ENCODE assay signal across 15 mouse cellular contexts in genomic region chr7:84115385-84115784, GRCm38 (mm10). TPM values are rescaled to one million over a fixed set of nuclear protein-coding genes. Genes with fewer than 3 reads are reported as not detected.
DNase-seq lines count a peak whose midpoint lies in the region; TF ChIP-seq lines count a peak whose summit lies in the region.
"Had no signal": no experiment of that assay in that cellular context is flagged by ENCODE, and none has a peak within 500 bp of the region (broad histone marks: within the 10 kb centered on the region; RNA-seq: fewer than 3 reads in every experiment).

No protein-coding gene starts in this region.

- H3K4me1 ChIP-seq in cortical plate, adult 2 months (ENCODE audit: control insufficient read depth, insufficient read depth, low read length): peaks cover 5% of the 10 kb centered on the region; the same call in 1 of the 2 replicates

- no peak for TF ChIP-seq POLR2A in cortical plate, adult 2 months (IDR thresholded peaks at IDR 0.05; ENCODE audit: extremely low read depth, insufficient read depth, low read length)

- H3K4me3 ChIP-seq in left cerebral cortex, adult 2 months: no peak overlapping the region
- no peak overlapping the region for H3K4me3 ChIP-seq in cortical plate, adult 2 months (ENCODE audit: insufficient read depth, low read length)
- H3K4me3 ChIP-seq: forebrain, embryonic 10.5 days; heart, embryonic 12.5 days; megakaryocyte, embryonic 14.5 days had no signal

- peak; percentile 31 for TF ChIP-seq CTCF in left cerebral cortex, adult 2 months (IDR thresholded peaks at IDR 0.05)
- TF ChIP-seq CTCF in cortical plate, adult 2 months (IDR thresholded peaks at IDR 0.05; ENCODE audit: extremely low read depth, insufficient read depth, low read length): peak; percentile 24; the same call in 1 of the 2 replicates

- H3K27ac ChIP-seq in left cerebral cortex, adult 2 months: no peak overlapping the region
- no peak overlapping the region for H3K27ac ChIP-seq in cortical plate, adult 2 months (ENCODE audit: insufficient read depth, low read length)
- H3K27ac ChIP-seq: forebrain, embryonic 10.5 days had no signal

- intact Hi-C loops in left cerebral cortex, adult 2 months (cut with DNase I): no loop called here

- peak; percentile 39 to 47 for DNase-seq in cerebellum, postnatal 10 days
- DNase-seq in cerebellum, adult 18-20 months: no peak
- DNase-seq in left cerebral cortex, adult 2 months (ENCODE audit: extremely low spot score in 1 of 2, low spot score in 2 of 2): no peak
- no peak for DNase-seq in left cerebral cortex, adult 11 months (ENCODE audit: low spot score)
- DNase-seq in thymus, postnatal 0 days (ENCODE audit: low spot score): peak; percentile 79
- DNase-seq in embryo, embryonic 9.5 days (ENCODE audit: extremely low spot score): no peak
- DNase-seq in embryo, embryonic 11 days: no peak
- DNase-seq: cerebellum, adult 11-12 months; kidney, adult 11 months; spleen, adult 18-20 months had no signal

RNA-seq across cellular contexts. Expression of gene Cemip, which starts 29.1 kb away (rescaled TPM):
- total RNA-seq in left cerebral cortex, adult 2 months (2021): 10 to 100 TPM; 16.3 to 16.9 TPM
- 5.8 and 6.4 TPM in 2 replicates for polyA plus RNA-seq in cortical plate, adult 2 months (2012; rRNA removed)
- 0.03 TPM in 1 of 2 replicates, not detected in the other for polyA plus RNA-seq in thymus, postnatal 0 days (2015; fragmentation: Nextera tagmentation; extraction: Ambion mirVana)
- polyA plus RNA-seq: limb, embryonic 11.5 days had no signal

RNA-seq across cellular contexts. Expression of gene Abhd17c, which starts 36.3 kb away (rescaled TPM):
- 10 to 100 TPM; 33.3 to 37.6 TPM for total RNA-seq in left cerebral cortex, adult 2 months (2021)
- polyA plus RNA-seq in cortical plate, adult 2 months (2012; rRNA removed): 33.2 and 35.1 TPM in 2 replicates
- polyA plus RNA-seq in thymus, postnatal 0 days (2015; fragmentation: Nextera tagmentation; extraction: Ambion mirVana): 38.6 and 46.5 TPM in 2 replicates

Comparison
In these comparisons a context has a peak if more than half of its experiments do, and no peak if none do; other contexts are left out.
1. DNase-seq: peak in cerebellum, postnatal 10 days (2 of 2) and thymus, postnatal 0 days (single experiment); none in cerebellum, adult 18-20 months (0 of 2), left cerebral cortex, adult 2 months (0 of 2), left cerebral cortex, adult 11 months (single experiment), embryo, embryonic 9.5 days (single experiment) and embryo, embryonic 11 days (single experiment).